Mouse (Mus musculus): Measurements from ENCODE around the gene Uhmk1. TPM values are rescaled to one million over a fixed set of nuclear protein-coding genes. Genes with fewer than 3 reads are reported as not detected.
A peak's percentile ranks its signal among the peaks of the same experiment; 100 is the strongest.

Gene Uhmk1
- total RNA-seq, 1 experiment, result 18.8 TPM

- Histone ChIP-seq H3K9me3 (ENCODE audit: control insufficient read depth, insufficient read depth, low read depth, low read length) (no peaks in the 10 kb centered on the region), H3K4me1 (ENCODE audit: control insufficient read depth in 2 of 2, insufficient read depth in 2 of 2, low read length in 2 of 2, poor library complexity in 1 of 2) (no peaks in the 10 kb centered on the region), H3K9ac (ENCODE audit: insufficient read depth, low read depth, low read length, poor library complexity, severe bottlenecking) (no peak overlapping the region), H3K27ac (ENCODE audit: insufficient read depth, low read depth, low read length, poor library complexity, severe bottlenecking) (no peak overlapping the region), H3K36me3 (ENCODE audit: control insufficient read depth, insufficient read depth, low read length, poor library complexity, severe bottlenecking) (no peaks in the 10 kb centered on the region), H3K4me3 (ENCODE audit: insufficient read depth in 1 of 2, low read depth in 1 of 2, low read length in 2 of 2, poor library complexity in 1 of 2, severe bottlenecking in 1 of 2) (no peak overlapping the region)
- no peak for DNase-seq (ENCODE audit: low read depth, low spot score)
- TF ChIP-seq ZC3H11A (IDR thresholded peaks at IDR 0.05; ENCODE audit: borderline replicate concordance, low read depth, low read length), result no peak
- TF ChIP-seq ZNF384 (IDR thresholded peaks at IDR 0.05; ENCODE audit: low read depth, low read length), result no peak
- no peak for TF ChIP-seq HCFC1 (IDR thresholded peaks at IDR 0.05; ENCODE audit: borderline replicate concordance, insufficient read depth, low read length)
- TF ChIP-seq CHD2 (IDR thresholded peaks at IDR 0.05; ENCODE audit: low read depth, low read length), result no peak
- TF ChIP-seq MAFK (IDR thresholded peaks at IDR 0.05; ENCODE audit: insufficient read depth, low read depth, low read length), result no peak
- in situ Hi-C loops (cut with MboI; ENCODE audit: low sequenced_read_pairs in 2 of 2, unreplicated experiment in 2 of 2), result no loop called here
Observed at GRCm38 (mm10) chr1:170155761-170156160, 59.4 kb downstream of the Uhmk1 start.

DNA sequence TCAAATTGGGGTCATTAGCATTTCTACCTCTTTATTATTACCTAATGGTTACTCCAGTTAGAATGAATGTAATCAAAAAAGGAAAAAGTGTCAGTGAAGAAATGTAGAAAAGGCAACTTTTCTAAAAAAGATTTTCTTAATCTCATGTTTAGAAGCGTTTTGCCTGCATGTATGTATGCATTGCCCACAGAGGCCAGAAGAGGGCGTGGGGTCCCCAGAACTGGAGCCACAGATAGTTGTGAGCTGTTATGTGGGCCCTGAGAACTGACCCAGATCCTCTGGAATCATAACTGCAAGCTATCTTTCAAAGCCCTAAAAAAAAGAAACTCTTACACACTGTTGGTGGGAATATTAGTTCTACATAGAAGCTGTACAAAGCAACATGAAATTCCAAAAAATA is 59.9 kb downstream of the Uhmk1 start:
- Histone ChIP-seq H3K27ac (ENCODE audit: insufficient read depth, low read depth, low read length, poor library complexity, severe bottlenecking) (no peak overlapping the region), H3K36me3 (ENCODE audit: control insufficient read depth, insufficient read depth, low read length, poor library complexity, severe bottlenecking) (no peaks in the 10 kb centered on the region), H3K4me1 (ENCODE audit: control insufficient read depth in 2 of 2, insufficient read depth in 2 of 2, low read length in 2 of 2, poor library complexity in 1 of 2) (no peaks in the 10 kb centered on the region), H3K9ac (ENCODE audit: insufficient read depth, low read depth, low read length, poor library complexity, severe bottlenecking) (no peak overlapping the region), H3K4me3 (ENCODE audit: insufficient read depth in 1 of 2, low read depth in 1 of 2, low read length in 2 of 2, poor library complexity in 1 of 2, severe bottlenecking in 1 of 2) (no peak overlapping the region), H3K9me3 (ENCODE audit: control insufficient read depth, insufficient read depth, low read depth, low read length) (no peaks in the 10 kb centered on the region)
- DNase-seq (ENCODE audit: low read depth, low spot score), result peak; percentile 13
- no peak for TF ChIP-seq ZC3H11A (IDR thresholded peaks at IDR 0.05; ENCODE audit: borderline replicate concordance, low read depth, low read length)
- no peak for TF ChIP-seq CHD2 (IDR thresholded peaks at IDR 0.05; ENCODE audit: low read depth, low read length)
- no peak for TF ChIP-seq MAFK (IDR thresholded peaks at IDR 0.05; ENCODE audit: insufficient read depth, low read depth, low read length)
- no peak for TF ChIP-seq HCFC1 (IDR thresholded peaks at IDR 0.05; ENCODE audit: borderline replicate concordance, insufficient read depth, low read length)
- TF ChIP-seq ZNF384 (IDR thresholded peaks at IDR 0.05; ENCODE audit: low read depth, low read length), result no peak
- in situ Hi-C loops (cut with MboI; ENCODE audit: low sequenced_read_pairs in 2 of 2, unreplicated experiment in 2 of 2), result no loop called here

- Histone ChIP-seq H3K4me1 (ENCODE audit: control insufficient read depth in 2 of 2, insufficient read depth in 2 of 2, low read length in 2 of 2, poor library complexity in 1 of 2) (no peaks in the 10 kb centered on the region), H3K9ac (ENCODE audit: insufficient read depth, low read depth, low read length, poor library complexity, severe bottlenecking) (no peak overlapping the region), H3K4me3 (ENCODE audit: insufficient read depth in 1 of 2, low read depth in 1 of 2, low read length in 2 of 2, poor library complexity in 1 of 2, severe bottlenecking in 1 of 2) (no peak overlapping the region), H3K9me3 (ENCODE audit: control insufficient read depth, insufficient read depth, low read depth, low read length) (no peaks in the 10 kb centered on the region), H3K27ac (ENCODE audit: insufficient read depth, low read depth, low read length, poor library complexity, severe bottlenecking) (no peak overlapping the region), H3K36me3 (ENCODE audit: control insufficient read depth, insufficient read depth, low read length, poor library complexity, severe bottlenecking) (peaks cover 2% of the 10 kb centered on the region; the same call in 1 of the 2 replicates)
- DNase-seq (ENCODE audit: low read depth, low spot score), result no peak
- TF ChIP-seq HCFC1 (IDR thresholded peaks at IDR 0.05; ENCODE audit: borderline replicate concordance, insufficient read depth, low read length), result no peak
- TF ChIP-seq CHD2 (IDR thresholded peaks at IDR 0.05; ENCODE audit: low read depth, low read length), result no peak
- no peak for TF ChIP-seq MAFK (IDR thresholded peaks at IDR 0.05; ENCODE audit: insufficient read depth, low read depth, low read length)
- TF ChIP-seq ZNF384 (IDR thresholded peaks at IDR 0.05; ENCODE audit: low read depth, low read length), result no peak
- no peak for TF ChIP-seq ZC3H11A (IDR thresholded peaks at IDR 0.05; ENCODE audit: borderline replicate concordance, low read depth, low read length)
- in situ Hi-C loops (cut with MboI; ENCODE audit: low sequenced_read_pairs in 2 of 2, unreplicated experiment in 2 of 2), result no loop called here
Observed at GRCm38 (mm10) chr1:170153986-170154385, 61.2 kb downstream of the Uhmk1 start.

- H3K9ac ChIP-seq (ENCODE audit: insufficient read depth, low read depth, low read length, poor library complexity, severe bottlenecking), result no peak overlapping the region
- H3K4me3 ChIP-seq (ENCODE audit: insufficient read depth in 1 of 2, low read depth in 1 of 2, low read length in 2 of 2, poor library complexity in 1 of 2, severe bottlenecking in 1 of 2), result no peak overlapping the region
- TF ChIP-seq ZC3H11A (IDR thresholded peaks at IDR 0.05; ENCODE audit: borderline replicate concordance, low read depth, low read length), result no peak
- no peak for TF ChIP-seq ZNF384 (IDR thresholded peaks at IDR 0.05; ENCODE audit: low read depth, low read length)
- TF ChIP-seq CHD2 (IDR thresholded peaks at IDR 0.05; ENCODE audit: low read depth, low read length), result no peak
- no peak for TF ChIP-seq HCFC1 (IDR thresholded peaks at IDR 0.05; ENCODE audit: borderline replicate concordance, insufficient read depth, low read length)
- TF ChIP-seq MAFK (IDR thresholded peaks at IDR 0.05; ENCODE audit: insufficient read depth, low read depth, low read length), result no peak
- peaks cover 0 to 2% of the 10 kb centered on the region in 2 experiments; a peak in 1 of 4 replicates for H3K4me1 ChIP-seq (ENCODE audit: control insufficient read depth in 2 of 2, insufficient read depth in 2 of 2, low read length in 2 of 2, poor library complexity in 1 of 2)
- H3K36me3 ChIP-seq (ENCODE audit: control insufficient read depth, insufficient read depth, low read length, poor library complexity, severe bottlenecking), result peaks cover 6% of the 10 kb centered on the region; the same call in 1 of the 2 replicates
- H3K27ac ChIP-seq (ENCODE audit: insufficient read depth, low read depth, low read length, poor library complexity, severe bottlenecking), result no peak overlapping the region
- in situ Hi-C loops (cut with MboI; ENCODE audit: low sequenced_read_pairs in 2 of 2, unreplicated experiment in 2 of 2), result no loop called here
- H3K9me3 ChIP-seq (ENCODE audit: control insufficient read depth, insufficient read depth, low read depth, low read length), result no peaks in the 10 kb centered on the region
- DNase-seq (ENCODE audit: low read depth, low spot score), result no peak
Observed at GRCm38 (mm10) chr1:170152552-170152951, 62.6 kb downstream of the Uhmk1 start.

DNA sequence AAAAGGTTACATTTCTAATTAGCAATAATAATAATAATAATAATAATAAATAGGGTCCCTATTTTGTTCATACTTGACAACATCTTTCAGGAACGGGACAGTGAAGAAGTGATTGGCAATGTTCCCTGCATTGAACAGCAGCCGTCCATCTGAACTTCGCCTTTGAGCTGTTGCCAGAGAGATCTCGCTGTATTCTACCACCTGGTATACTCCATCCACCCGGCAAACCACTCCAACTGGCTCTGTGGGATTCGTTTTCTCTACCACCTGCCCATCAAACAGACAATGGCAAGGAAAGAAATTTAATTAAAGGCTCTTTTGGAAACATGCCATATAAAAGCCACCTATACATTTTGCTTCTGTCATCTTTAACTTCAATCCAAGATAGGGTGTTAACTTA is 64.3 kb downstream of the Uhmk1 start:
- peaks cover 7% of the 10 kb centered on the region; the same call in 1 of the 2 replicates for H3K36me3 ChIP-seq (ENCODE audit: control insufficient read depth, insufficient read depth, low read length, poor library complexity, severe bottlenecking)
- no peak overlapping the region for H3K4me3 ChIP-seq (ENCODE audit: insufficient read depth in 1 of 2, low read depth in 1 of 2, low read length in 2 of 2, poor library complexity in 1 of 2, severe bottlenecking in 1 of 2)
- H3K9ac ChIP-seq (ENCODE audit: insufficient read depth, low read depth, low read length, poor library complexity, severe bottlenecking), result no peak overlapping the region
- in situ Hi-C loops (cut with MboI; ENCODE audit: low sequenced_read_pairs in 2 of 2, unreplicated experiment in 2 of 2), result no loop called here
- no peak for TF ChIP-seq HCFC1 (IDR thresholded peaks at IDR 0.05; ENCODE audit: borderline replicate concordance, insufficient read depth, low read length)
- TF ChIP-seq ZC3H11A (IDR thresholded peaks at IDR 0.05; ENCODE audit: borderline replicate concordance, low read depth, low read length), result no peak
- no peak for TF ChIP-seq MAFK (IDR thresholded peaks at IDR 0.05; ENCODE audit: insufficient read depth, low read depth, low read length)
- no peak for TF ChIP-seq ZNF384 (IDR thresholded peaks at IDR 0.05; ENCODE audit: low read depth, low read length)
- no peak for TF ChIP-seq CHD2 (IDR thresholded peaks at IDR 0.05; ENCODE audit: low read depth, low read length)
- H3K9me3 ChIP-seq (ENCODE audit: control insufficient read depth, insufficient read depth, low read depth, low read length), result no peaks in the 10 kb centered on the region
- no peak overlapping the region for H3K27ac ChIP-seq (ENCODE audit: insufficient read depth, low read depth, low read length, poor library complexity, severe bottlenecking)
- peaks cover 0 to 2% of the 10 kb centered on the region in 2 experiments; a peak in 1 of 4 replicates for H3K4me1 ChIP-seq (ENCODE audit: control insufficient read depth in 2 of 2, insufficient read depth in 2 of 2, low read length in 2 of 2, poor library complexity in 1 of 2)
- DNase-seq (ENCODE audit: low read depth, low spot score), result no peak
